Mouse (Mus musculus): ENCODE data around the gene Slit3. TPM values are rescaled to one million over a fixed set of nuclear protein-coding genes. Genes with fewer than 3 reads are reported as not detected.

The Slit3 gene
- polyA plus RNA-seq, 1 experiment from 2014 or later: 13.0 TPM

GRCm38 (mm10) chr11:35589892-35590291 is 468.9 kb downstream of the Slit3 start:
- Histone ChIP-seq H3K36me3 (no peaks in the 10 kb centered on the region), H3K4me3 (no peak overlapping the region), H3K4me1 (replicated peaks) (peaks cover 26% of the 10 kb centered on the region), H3K4me2 (no peak overlapping the region), H3K27me3 (no peaks in the 10 kb centered on the region), H3K9ac (no peak overlapping the region), H3K27ac (replicated peaks) (no peak overlapping the region), H3K9me3 (no peaks in the 10 kb centered on the region)
- no peak for ATAC-seq (ENCODE audit: low FRiP score, low read depth)
- 73% methylated on average over 7 of the region's 7 CpGs for WGBS

DNA sequence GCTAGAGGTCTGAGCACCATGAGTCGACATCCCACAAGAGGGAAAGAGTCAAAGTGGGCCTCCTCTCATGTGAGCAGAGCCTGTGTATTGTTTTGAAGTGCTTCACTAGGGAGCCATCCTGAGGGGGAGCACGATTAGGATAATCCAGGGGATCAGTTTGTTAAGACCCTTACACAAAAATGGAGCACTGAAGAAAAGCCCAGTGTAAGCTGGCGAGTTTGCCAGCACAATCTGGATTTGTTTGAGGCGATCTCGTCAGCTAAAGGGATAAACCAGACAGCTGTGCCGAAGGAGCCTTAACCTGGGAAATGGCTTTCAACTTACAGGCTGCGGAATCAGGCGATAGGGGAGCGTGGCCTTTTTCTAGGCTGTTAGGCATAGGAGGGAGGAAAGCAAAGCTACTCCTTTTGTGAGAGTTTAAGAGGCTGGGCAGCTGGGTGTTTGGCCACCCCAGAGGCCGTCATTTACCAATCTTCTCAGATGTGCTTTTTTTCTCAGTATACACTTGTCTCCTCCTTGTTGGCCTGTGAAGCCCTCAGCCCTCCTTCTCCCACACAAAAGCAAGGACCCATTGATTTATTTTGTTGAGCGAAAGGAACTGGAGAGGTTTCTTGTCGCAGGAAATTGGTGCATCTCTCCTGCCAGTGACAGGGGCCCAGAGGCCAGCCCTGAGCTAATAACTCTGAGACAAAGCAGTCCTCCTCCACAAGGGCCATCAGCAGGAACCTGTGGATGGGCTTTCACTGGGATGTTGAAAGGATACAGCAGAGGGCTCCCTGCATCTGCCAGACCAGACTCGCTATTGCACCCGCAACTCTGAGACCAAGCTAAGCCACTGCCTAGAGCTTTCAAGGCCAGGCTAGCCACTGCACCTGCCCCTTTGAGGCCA is 472.4 kb downstream of the Slit3 start:
- Histone ChIP-seq H3K9ac (no peak overlapping the region), H3K4me1 (replicated peaks) (peaks cover 42% of the 10 kb centered on the region), H3K27ac (replicated peaks) (no peak overlapping the region), H3K9me3 (no peaks in the 10 kb centered on the region), H3K4me3 (no peak overlapping the region), H3K27me3 (no peaks in the 10 kb centered on the region), H3K4me2 (no peak overlapping the region), H3K36me3 (no peaks in the 10 kb centered on the region)
- WGBS: 59% methylated on average over 14 of the region's 14 CpGs
- no peak for ATAC-seq (ENCODE audit: low FRiP score, low read depth)

DNA sequence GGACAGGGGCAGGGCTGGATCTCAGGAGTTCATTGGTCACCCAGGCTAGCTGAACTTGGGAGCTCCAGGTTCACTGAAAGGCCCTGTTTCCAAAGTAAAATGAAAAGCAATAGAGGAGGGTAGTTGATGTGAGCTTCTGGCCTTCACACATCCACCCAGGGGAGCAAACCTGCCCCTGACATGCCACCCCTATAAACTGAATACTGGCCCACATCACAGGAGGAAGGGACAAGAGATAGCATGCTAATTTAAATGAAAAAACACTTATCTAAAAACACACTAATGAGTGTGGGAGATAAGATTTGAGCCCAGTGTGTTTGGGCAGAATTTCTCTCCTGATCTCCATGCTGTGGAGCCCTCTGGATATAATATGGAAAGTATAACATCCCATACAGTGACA is 475.0 kb downstream of the Slit3 start:
- Histone ChIP-seq H3K4me2 (no peak overlapping the region), H3K4me3 (no peak overlapping the region), H3K27ac (replicated peaks) (no peak overlapping the region), H3K27me3 (no peaks in the 10 kb centered on the region), H3K4me1 (replicated peaks) (peaks cover 44% of the 10 kb centered on the region), H3K9ac (no peak overlapping the region), H3K36me3 (no peaks in the 10 kb centered on the region), H3K9me3 (no peaks in the 10 kb centered on the region)
- ATAC-seq (ENCODE audit: low FRiP score, low read depth): no peak

DNA sequence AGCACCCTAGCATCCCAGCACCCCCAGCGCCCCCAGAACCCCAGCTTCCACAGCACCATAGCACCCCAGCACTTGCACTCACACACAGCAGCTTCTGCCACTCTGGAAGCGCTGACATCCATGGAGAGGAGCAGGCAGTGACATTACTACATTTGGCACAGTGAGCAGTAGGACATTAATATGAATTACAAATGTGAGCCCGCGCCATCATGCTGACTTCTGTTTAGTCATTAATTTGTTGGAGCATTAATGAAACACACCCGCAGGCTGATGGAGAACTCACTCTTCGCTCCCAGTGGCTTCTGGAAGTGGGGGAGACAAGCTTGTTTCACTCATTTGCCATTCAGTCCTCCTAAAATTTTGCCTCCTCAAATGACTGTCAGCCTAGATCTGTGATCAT is 476.9 kb downstream of the Slit3 start:
- H3K4me2 ChIP-seq: no peak overlapping the region
- 48% methylated on average over 6 of the region's 6 CpGs for WGBS
- ATAC-seq (ENCODE audit: low FRiP score, low read depth): no peak
- no peak overlapping the region for H3K4me3 ChIP-seq
- no peaks in the 10 kb centered on the region for H3K9me3 ChIP-seq
- H3K36me3 ChIP-seq: no peaks in the 10 kb centered on the region
- no peak overlapping the region for H3K27ac ChIP-seq (replicated peaks)
- H3K27me3 ChIP-seq: no peaks in the 10 kb centered on the region
- peaks cover 57% of the 10 kb centered on the region for H3K4me1 ChIP-seq (replicated peaks)
- no peak overlapping the region for H3K9ac ChIP-seq

- no peak for ATAC-seq (ENCODE audit: low FRiP score, low read depth)
- no peak overlapping the region for H3K4me3 ChIP-seq
- no peaks in the 10 kb centered on the region for H3K9me3 ChIP-seq
- no peaks in the 10 kb centered on the region for H3K36me3 ChIP-seq
- H3K4me2 ChIP-seq: no peak overlapping the region
- peaks cover 51% of the 10 kb centered on the region for H3K4me1 ChIP-seq (replicated peaks)
- 33% methylated on average over 7 of the region's 7 CpGs for WGBS
- no peaks in the 10 kb centered on the region for H3K27me3 ChIP-seq
- no peak overlapping the region for H3K9ac ChIP-seq
- 0 out of 2 replicates have a peak overlapping the region, but pooled peaks have one; percentile 4 for H3K27ac ChIP-seq (replicated peaks)
These were observed 477.7 kb downstream of the Slit3 start for GRCm38 (mm10) chr11:35598732-35599131.

- Histone ChIP-seq H3K4me1 (replicated peaks) (peaks cover 32% of the 10 kb centered on the region), H3K9me3 (no peaks in the 10 kb centered on the region), H3K27ac (replicated peaks) (peak overlapping the region; percentile 35; the same call in 1 of the 2 replicates), H3K27me3 (no peaks in the 10 kb centered on the region), H3K9ac (no peak overlapping the region), H3K36me3 (no peaks in the 10 kb centered on the region), H3K4me3 (no peak overlapping the region), H3K4me2 (no peak overlapping the region)
- peak; percentile 66; the same call in 1 of the 2 replicates for ATAC-seq (ENCODE audit: low FRiP score, low read depth)
- 42% methylated on average over 10 of the region's 10 CpGs for WGBS
These were observed 480.7 kb downstream of the Slit3 start for GRCm38 (mm10) chr11:35601652-35602240.

- Histone ChIP-seq H3K9me3 (no peaks in the 10 kb centered on the region), H3K4me1 (replicated peaks) (peaks cover 27% of the 10 kb centered on the region), H3K27ac (replicated peaks) (no peak overlapping the region), H3K36me3 (no peaks in the 10 kb centered on the region), H3K27me3 (no peaks in the 10 kb centered on the region), H3K4me3 (no peak overlapping the region), H3K9ac (no peak overlapping the region), H3K4me2 (no peak overlapping the region)
- no peak for ATAC-seq (ENCODE audit: low FRiP score, low read depth)
- 68% methylated on average over 10 of the region's 10 CpGs for WGBS
These were observed 481.6 kb downstream of the Slit3 start for GRCm38 (mm10) chr11:35602586-35602985.

DNA sequence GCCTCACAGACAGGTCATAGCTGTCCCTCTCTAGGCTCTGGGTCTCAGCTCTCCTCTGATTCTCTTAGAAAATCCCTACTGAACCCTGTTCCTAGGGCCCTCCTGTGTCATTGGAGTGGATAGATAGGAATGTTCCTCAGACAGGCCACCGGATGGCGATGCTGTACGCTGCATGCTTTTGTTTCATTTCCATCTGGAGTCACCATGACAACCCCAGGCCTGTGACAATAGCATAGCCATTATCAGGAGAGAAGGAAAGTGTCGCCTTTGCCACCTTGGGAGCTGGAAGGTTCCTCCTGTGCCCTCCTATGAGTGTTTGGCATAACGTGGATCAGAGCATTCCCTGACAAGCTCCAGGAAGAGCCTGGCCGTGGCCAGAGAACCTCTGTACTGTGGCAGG is 482.9 kb downstream of the Slit3 start:
- no peaks in the 10 kb centered on the region for H3K36me3 ChIP-seq
- no peaks in the 10 kb centered on the region for H3K9me3 ChIP-seq
- H3K4me1 ChIP-seq (replicated peaks): peaks cover 25% of the 10 kb centered on the region
- WGBS: 43% methylated on average over 6 of the region's 6 CpGs
- no peak overlapping the region for H3K4me3 ChIP-seq
- no peak overlapping the region for H3K27ac ChIP-seq (replicated peaks)
- no peak overlapping the region for H3K4me2 ChIP-seq
- no peak for ATAC-seq (ENCODE audit: low FRiP score, low read depth)
- no peaks in the 10 kb centered on the region for H3K27me3 ChIP-seq
- H3K9ac ChIP-seq: no peak overlapping the region

DNA sequence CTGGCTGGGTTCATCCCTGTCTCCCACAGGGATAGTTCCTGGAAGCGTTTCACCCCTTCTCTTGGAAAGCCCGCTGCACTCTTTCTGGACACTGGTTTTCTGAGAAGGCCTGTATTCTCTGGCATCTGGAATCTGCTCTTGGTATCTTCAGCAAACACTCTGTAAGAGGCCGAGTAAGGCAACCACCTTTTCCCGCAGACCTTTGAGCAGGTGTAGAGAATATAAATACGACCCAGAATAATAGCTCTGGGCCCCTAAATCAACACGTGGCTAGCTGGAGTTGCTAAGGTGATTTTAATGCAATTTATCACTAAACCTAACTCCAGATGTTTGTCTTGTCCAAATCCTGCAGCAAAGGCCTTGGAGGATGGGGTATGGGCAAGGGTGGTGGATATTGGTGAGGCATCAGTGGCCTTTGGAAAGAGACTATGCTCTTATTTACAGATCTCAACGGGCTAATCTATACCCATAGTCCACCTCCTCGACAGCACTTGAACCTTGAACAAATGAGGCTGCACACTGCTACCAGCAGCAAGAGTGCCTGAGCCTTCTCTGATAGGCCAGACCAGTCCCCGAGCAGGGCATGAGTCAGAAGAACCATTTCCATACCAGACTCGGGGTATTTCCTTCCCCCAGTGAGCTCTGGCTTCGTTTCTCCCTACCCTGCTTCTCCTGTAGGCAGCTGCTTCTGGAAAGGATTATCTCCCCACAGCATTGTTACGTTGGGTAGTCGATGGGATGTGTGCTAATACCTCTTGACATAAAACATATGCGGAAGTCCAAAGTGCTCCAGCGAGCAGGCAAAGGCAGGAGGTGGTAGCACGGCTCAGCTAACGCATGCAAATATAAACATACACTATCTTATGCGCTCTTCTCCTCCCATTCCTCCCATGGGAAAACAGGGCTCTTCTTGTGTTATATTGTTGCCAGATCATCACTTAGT is 484.1 kb downstream of the Slit3 start:
- Histone ChIP-seq H3K27ac (replicated peaks) (no peak overlapping the region), H3K36me3 (no peaks in the 10 kb centered on the region), H3K9me3 (no peaks in the 10 kb centered on the region), H3K4me1 (replicated peaks) (peaks cover 27% of the 10 kb centered on the region), H3K4me2 (no peak overlapping the region), H3K4me3 (no peak overlapping the region), H3K27me3 (no peaks in the 10 kb centered on the region), H3K9ac (no peak overlapping the region)
- no peak for ATAC-seq (ENCODE audit: low FRiP score, low read depth)
- 75% methylated on average over 18 of the region's 18 CpGs for WGBS

GRCm38 (mm10) chr11:35607191-35607590 is 486.2 kb downstream of the Slit3 start:
- Histone ChIP-seq H3K36me3 (no peaks in the 10 kb centered on the region), H3K27me3 (no peaks in the 10 kb centered on the region), H3K9me3 (no peaks in the 10 kb centered on the region), H3K4me2 (no peak overlapping the region), H3K9ac (no peak overlapping the region), H3K27ac (replicated peaks) (no peak overlapping the region), H3K4me3 (no peak overlapping the region), H3K4me1 (replicated peaks) (peaks cover 21% of the 10 kb centered on the region)
- 73% methylated on average over 4 of the region's 4 CpGs for WGBS
- ATAC-seq (ENCODE audit: low FRiP score, low read depth): no peak

- Histone ChIP-seq H3K4me1 (replicated peaks) (peaks cover 22% of the 10 kb centered on the region), H3K9me3 (no peaks in the 10 kb centered on the region), H3K4me2 (no peak overlapping the region), H3K9ac (no peak overlapping the region), H3K4me3 (no peak overlapping the region), H3K27ac (replicated peaks) (no peak overlapping the region), H3K36me3 (no peaks in the 10 kb centered on the region), H3K27me3 (no peaks in the 10 kb centered on the region)
- WGBS: 45% methylated on average over 5 of the region's 5 CpGs
- ATAC-seq (ENCODE audit: low FRiP score, low read depth): no peak
These were observed 487.8 kb downstream of the Slit3 start for GRCm38 (mm10) chr11:35608794-35609193.
